Mouse (Mus musculus) forebrain, embryonic 13.5 days (tissue): Measurements from ENCODE around the gene Ptger1. TPM values are rescaled to one million over a fixed set of nuclear protein-coding genes. Genes with fewer than 3 reads are reported as not detected.

ENCODE experiments used
- ATAC-seq: fragments of 200-750 bp; cut with Nextera tagmentation; 2 replicates; pipeline ENCODE4 v1.8.0; 2017
- H3K27ac ChIP-seq: fragments of 300-500 bp; sonication (generic); 2 replicates; pipeline ENCODE4 v1.5.1; 2015; ENCODE audit warnings: inconsistent platforms, mild to moderate bottlenecking, moderate library complexity
- H3K27me3 ChIP-seq: fragments of 300-500 bp; sonication (generic); 2 replicates; pipeline ENCODE4 v1.6.1; 2015; ENCODE audit warnings: mild to moderate bottlenecking, inconsistent platforms
- H3K36me3 ChIP-seq: fragments of 300-500 bp; sonication (generic); 2 replicates; pipeline ENCODE4 v1.6.1; 2015; ENCODE audit warnings: mild to moderate bottlenecking, inconsistent platforms; ENCODE audit not compliant: poor library complexity, severe bottlenecking
- H3K4me1 ChIP-seq: fragments of 300-500 bp; sonication (generic); 2 replicates; pipeline ENCODE4 v1.6.1; 2015; ENCODE audit warnings: inconsistent platforms
- H3K4me2 ChIP-seq: fragments of 300-500 bp; sonication (generic); 2 replicates; pipeline ENCODE4 v1.6.1; 2015; ENCODE audit warnings: inconsistent platforms, mild to moderate bottlenecking, moderate library complexity
- H3K4me3 ChIP-seq: fragments of 300-500 bp; sonication (generic); 2 replicates; pipeline ENCODE4 v1.5.1; 2015; ENCODE audit warnings: mild to moderate bottlenecking, inconsistent platforms
- H3K9ac ChIP-seq: fragments of 300-500 bp; sonication (generic); 2 replicates; pipeline ENCODE4 v1.6.1; 2015; ENCODE audit warnings: mild to moderate bottlenecking, inconsistent platforms
- H3K9me3 ChIP-seq: fragments of 300-500 bp; sonication (generic); replicated peaks from 2 replicates; pipeline ENCODE4 v1.6.1; 2016; ENCODE audit warnings: inconsistent platforms
- WGBS: fragments of 180-500 bp; shearing (Covaris S2); methylation state at CpG from one replicate; pipeline ENCODE4 v1.1.7; 2015; 5-methylcytosine and 5-hydroxymethylcytosine counted together
- polyA plus RNA-seq: library from polyadenylated mRNA; unstranded; fragments of >200 nt; fragmentation: Nextera tagmentation; extraction: Ambion mirVana; gene quantifications from 2 replicates; pipeline ENCODE4 v1.2.1, GENCODE M21; 2015

Ptger1 gene
- 0.67 and 0.78 TPM in 2 replicates for polyA plus RNA-seq

DNA sequence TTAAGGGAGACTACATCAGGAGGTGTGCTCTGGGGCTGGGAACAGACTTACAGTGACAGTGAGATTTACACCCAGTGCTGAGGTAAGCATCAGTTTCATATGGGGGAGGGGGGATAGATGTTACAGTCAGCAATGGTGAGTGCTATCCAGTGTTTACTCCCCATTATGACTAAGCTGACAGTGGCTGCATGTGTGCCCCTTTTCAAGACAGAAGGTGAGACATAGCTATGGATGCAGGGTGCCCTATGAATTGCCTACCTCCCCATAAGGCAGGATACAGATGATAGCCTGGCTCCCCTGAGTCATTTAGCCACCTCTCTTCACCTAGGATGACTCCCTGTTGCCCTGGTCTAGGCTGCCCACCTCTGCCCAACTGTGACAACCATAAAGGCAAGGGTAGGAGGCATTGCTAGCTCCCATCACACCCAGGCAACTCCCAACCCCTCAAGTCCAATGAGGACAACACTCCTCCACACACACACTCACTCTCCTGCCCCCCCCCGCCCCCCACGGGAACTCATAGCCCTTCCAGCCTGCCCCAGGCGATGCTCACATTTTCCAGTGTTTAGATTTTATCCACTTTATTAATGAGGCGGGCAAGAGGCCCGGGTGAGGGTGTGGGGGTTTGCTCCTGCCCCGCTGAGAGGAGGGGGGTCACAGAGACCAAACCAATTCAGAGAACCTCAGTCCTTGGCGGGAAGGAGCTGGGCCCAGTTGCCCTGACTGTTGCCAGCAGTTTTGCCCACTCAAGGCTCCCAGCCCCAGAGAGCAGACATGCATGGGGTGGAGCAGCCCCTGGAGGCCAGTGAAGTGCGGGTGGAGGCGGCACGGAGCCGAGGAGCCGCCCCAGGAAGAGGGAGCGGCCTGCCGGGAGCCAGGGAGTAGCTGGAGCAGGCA, at the start of gene Ptger1:
Gene Ptger1 (plus strand): TSS at position 710 of the 897 bp plus-strand sequence.
- ATAC-seq = no peak
- WGBS = 37% methylated on average over 14 of the region's 14 CpGs
- H3K4me3 ChIP-seq = no peak within 1 kb of the TSS
- no peak within 1 kb of the TSS for H3K27ac ChIP-seq
- H3K4me2 ChIP-seq = no peak within 1 kb of the TSS
- no peaks in the 10 kb centered on the region for H3K9me3 ChIP-seq
- peaks cover 4% of the 10 kb centered on the region; the same call in 1 of the 2 replicates for H3K27me3 ChIP-seq
- peaks cover 33% of the 10 kb centered on the region for H3K36me3 ChIP-seq
- peak within 1 kb of the TSS; percentile 21; the same call in 1 of the 2 replicates for H3K9ac ChIP-seq
- H3K4me1 ChIP-seq = peaks cover 38% of the 10 kb centered on the region

- 87% methylated on average over 2 of the region's 2 CpGs for WGBS
- Histone ChIP-seq H3K4me2 (no peak overlapping the region), H3K27me3 (no peaks in the 10 kb centered on the region), H3K27ac (no peak overlapping the region), H3K4me3 (no peak overlapping the region), H3K36me3 (peaks cover 23% of the 10 kb centered on the region), H3K9me3 (no peaks in the 10 kb centered on the region), H3K9ac (no peak overlapping the region), H3K4me1 (no peaks in the 10 kb centered on the region)
- no peak for ATAC-seq
Measured at GRCm38 (mm10) chr8:83617111-83617510, 49.4 kb upstream of the Ptger1 start.

DNA sequence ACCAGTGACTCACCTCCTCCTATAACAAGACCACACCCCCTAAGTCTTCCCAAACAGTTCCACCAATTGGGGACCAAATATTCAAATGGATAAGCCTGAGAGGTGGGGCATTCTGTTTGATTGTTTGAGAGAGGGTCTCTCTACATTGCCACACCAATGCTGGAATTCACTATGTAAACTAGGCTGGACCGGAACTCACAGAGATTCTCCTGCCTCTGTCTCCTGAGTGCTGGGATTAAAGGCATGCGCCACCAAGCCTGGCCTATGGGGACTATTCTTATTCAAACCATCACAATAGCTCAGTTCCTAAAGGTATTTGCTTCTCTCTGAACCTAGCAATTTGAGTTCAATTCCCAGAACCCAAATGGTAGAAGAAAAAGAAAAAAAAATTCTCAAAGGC, 47.9 kb upstream of the Ptger1 start:
- peaks cover 9% of the 10 kb centered on the region for H3K36me3 ChIP-seq
- WGBS = 94% methylated on average over 2 of the region's 2 CpGs
- no peaks in the 10 kb centered on the region for H3K27me3 ChIP-seq
- H3K4me1 ChIP-seq = no peaks in the 10 kb centered on the region
- H3K9ac ChIP-seq = no peak overlapping the region
- no peak overlapping the region for H3K4me2 ChIP-seq
- no peak for ATAC-seq
- no peak overlapping the region for H3K27ac ChIP-seq
- H3K9me3 ChIP-seq = no peaks in the 10 kb centered on the region
- no peak overlapping the region for H3K4me3 ChIP-seq

- Histone ChIP-seq H3K36me3 (no peaks in the 10 kb centered on the region), H3K4me2 (no peak overlapping the region), H3K4me3 (no peak overlapping the region), H3K4me1 (no peaks in the 10 kb centered on the region), H3K27me3 (no peaks in the 10 kb centered on the region), H3K9ac (no peak overlapping the region), H3K27ac (no peak overlapping the region), H3K9me3 (no peaks in the 10 kb centered on the region)
- 92% methylated on average over 9 of the region's 9 CpGs for WGBS
- ATAC-seq = no peak
Measured at GRCm38 (mm10) chr8:83619568-83620285, 46.8 kb upstream of the Ptger1 start.

DNA sequence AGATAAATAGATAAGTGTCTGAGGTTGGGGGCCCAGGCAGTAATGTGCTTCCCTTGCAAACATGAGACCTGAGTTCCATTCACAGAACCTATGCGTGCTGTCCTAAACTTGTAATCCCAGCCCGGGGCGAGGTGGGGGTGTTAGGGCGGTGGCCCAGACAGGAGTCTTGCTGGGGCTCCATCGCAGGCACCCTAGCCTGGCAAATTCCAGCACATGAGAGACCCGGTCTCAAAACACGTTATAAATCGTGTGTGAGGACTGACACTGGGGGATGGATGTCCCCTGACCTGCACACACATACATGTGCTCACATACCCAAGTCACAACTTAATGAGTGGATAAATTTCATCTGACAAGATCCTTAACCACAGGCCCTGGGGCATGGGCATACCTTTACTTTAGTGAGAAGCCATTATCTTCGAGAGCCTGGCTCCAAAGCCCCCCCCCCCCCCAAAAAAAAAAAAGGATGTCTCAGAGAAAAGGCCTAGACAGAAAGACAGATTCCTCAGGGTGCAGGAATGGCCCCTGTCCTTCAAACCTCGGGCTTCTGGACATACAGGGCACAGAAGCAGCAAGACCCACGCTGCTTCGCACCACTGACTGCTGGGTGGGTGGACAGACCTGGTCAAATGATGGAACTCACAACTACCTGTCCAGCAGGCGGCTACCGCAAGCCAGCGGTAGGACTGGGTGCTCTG, 44.6 kb upstream of the Ptger1 start:
- Histone ChIP-seq H3K4me1 (no peaks in the 10 kb centered on the region), H3K9me3 (no peaks in the 10 kb centered on the region), H3K27ac (no peak overlapping the region), H3K27me3 (no peaks in the 10 kb centered on the region), H3K9ac (peak overlapping the region; percentile 63), H3K36me3 (no peaks in the 10 kb centered on the region), H3K4me2 (peak overlapping the region; percentile 71), H3K4me3 (peak overlapping the region; percentile 34)
- 56% methylated on average over 15 of the region's 15 CpGs for WGBS
- peak; percentile 49; the same call in 1 of the 2 replicates for ATAC-seq

DNA sequence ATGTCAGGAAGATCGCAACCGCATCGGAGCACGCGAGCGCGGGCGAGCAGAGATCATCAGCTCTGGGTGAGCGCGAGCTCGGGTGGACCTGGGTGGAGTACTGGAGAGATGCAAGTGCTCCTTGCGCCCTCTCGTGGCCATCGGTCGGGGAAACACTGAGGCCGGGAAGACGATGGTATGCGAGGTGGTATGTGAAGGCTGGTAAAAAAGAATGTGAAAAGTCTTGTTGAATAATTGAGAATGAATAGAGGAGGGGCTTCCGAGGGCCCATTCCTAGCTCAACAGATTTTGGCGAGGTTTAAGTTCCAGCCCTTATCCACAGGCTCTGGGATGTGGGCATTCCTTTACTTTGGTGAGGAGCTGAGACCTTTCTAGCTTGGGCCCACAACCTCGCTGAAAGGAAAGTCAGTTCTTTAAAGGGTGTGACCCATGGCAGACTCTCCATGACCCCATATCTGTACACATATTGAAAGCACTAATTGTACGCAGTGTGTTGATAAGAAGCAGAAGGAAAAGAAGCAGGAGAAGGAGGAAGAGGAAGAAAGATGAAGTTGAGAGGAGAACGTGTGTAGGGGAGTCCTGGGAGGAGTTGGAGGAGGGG, 44.0 kb upstream of the Ptger1 start:
- ATAC-seq = peak; percentile 95
- 10% methylated on average over 23 of the region's 23 CpGs for WGBS

GRCm38 (mm10) chr8:83623549-83623948, 42.9 kb upstream of the Ptger1 start:
- Histone ChIP-seq H3K9me3 (no peaks in the 10 kb centered on the region), H3K4me2 (no peak overlapping the region), H3K27ac (no peak overlapping the region), H3K27me3 (no peaks in the 10 kb centered on the region), H3K4me1 (no peaks in the 10 kb centered on the region), H3K9ac (no peak overlapping the region), H3K36me3 (no peaks in the 10 kb centered on the region), H3K4me3 (no peak overlapping the region)
- no peak for ATAC-seq
- WGBS = 91% methylated on average over 7 of the region's 7 CpGs

More for the DNA sequence above, 44.0 kb upstream of the Ptger1 start:
- Histone ChIP-seq H3K27ac (no peak overlapping the region), H3K4me2 (peak overlapping the region; percentile 71), H3K4me1 (no peaks in the 10 kb centered on the region), H3K36me3 (no peaks in the 10 kb centered on the region), H3K4me3 (peak overlapping the region; percentile 34), H3K9me3 (no peaks in the 10 kb centered on the region), H3K9ac (peak overlapping the region; percentile 63), H3K27me3 (no peaks in the 10 kb centered on the region)

DNA sequence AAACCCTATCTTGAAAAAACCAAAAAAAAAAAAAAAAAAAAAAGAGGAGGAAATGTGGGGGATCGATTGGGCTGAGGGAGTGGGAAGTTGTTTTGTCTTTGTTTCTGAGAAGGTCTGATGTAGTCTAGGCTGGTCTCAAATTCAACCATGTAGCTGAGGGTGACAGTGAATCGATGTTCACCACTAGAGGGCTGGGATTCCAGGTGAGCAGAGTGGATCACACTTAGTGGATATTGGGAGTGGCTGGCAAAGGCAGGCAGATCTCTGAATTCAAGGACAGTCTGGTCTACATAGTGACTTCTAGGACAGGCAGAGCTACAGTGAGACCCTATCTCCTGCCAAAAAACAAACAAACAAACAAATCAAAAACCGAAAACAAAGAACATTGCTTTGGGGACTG, 41.7 kb upstream of the Ptger1 start:
- ATAC-seq = no peak
- H3K9me3 ChIP-seq = no peaks in the 10 kb centered on the region
- H3K4me3 ChIP-seq = no peak overlapping the region
- no peak overlapping the region for H3K27ac ChIP-seq
- H3K4me1 ChIP-seq = no peaks in the 10 kb centered on the region
- H3K27me3 ChIP-seq = no peaks in the 10 kb centered on the region
- H3K36me3 ChIP-seq = no peaks in the 10 kb centered on the region
- no peak overlapping the region for H3K4me2 ChIP-seq
- H3K9ac ChIP-seq = no peak overlapping the region
- 50% methylated on average over 3 of the region's 3 CpGs for WGBS

DNA sequence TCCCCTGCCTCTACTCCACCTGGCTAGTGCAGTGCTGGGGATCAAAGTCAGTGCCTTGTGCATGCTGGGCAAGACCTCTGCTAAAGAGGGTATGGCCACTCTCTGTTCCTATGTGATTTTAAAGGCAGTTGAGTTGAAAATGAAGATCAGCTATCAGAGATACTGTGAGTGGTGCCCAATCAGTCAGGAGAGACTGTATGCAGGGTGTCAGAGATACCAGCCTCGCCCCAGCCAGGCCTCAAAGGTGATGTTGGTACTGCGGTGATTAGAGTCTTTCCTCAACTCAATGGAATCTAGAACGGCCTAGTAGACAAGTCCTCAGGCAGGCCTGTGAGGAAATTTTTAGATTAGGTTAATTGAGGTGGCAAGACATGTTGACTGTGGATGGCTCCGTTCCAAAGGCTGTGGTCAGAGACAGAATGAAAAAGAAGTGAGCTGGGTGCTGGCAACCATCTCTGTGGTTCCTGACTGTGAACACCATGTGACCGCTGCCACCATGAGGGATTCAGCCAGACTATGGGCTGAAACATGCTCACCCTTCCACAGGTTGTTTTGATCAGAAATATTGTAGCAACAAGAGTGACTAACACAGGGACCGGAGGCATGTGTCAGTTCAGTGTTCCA, 40.7 kb upstream of the Ptger1 start:
- Histone ChIP-seq H3K9ac (no peak overlapping the region), H3K27me3 (no peaks in the 10 kb centered on the region), H3K36me3 (no peaks in the 10 kb centered on the region), H3K4me1 (no peaks in the 10 kb centered on the region), H3K4me3 (no peak overlapping the region), H3K27ac (no peak overlapping the region), H3K9me3 (no peaks in the 10 kb centered on the region), H3K4me2 (no peak overlapping the region)
- ATAC-seq = no peak
- 88% methylated on average over 6 of the region's 6 CpGs for WGBS

DNA sequence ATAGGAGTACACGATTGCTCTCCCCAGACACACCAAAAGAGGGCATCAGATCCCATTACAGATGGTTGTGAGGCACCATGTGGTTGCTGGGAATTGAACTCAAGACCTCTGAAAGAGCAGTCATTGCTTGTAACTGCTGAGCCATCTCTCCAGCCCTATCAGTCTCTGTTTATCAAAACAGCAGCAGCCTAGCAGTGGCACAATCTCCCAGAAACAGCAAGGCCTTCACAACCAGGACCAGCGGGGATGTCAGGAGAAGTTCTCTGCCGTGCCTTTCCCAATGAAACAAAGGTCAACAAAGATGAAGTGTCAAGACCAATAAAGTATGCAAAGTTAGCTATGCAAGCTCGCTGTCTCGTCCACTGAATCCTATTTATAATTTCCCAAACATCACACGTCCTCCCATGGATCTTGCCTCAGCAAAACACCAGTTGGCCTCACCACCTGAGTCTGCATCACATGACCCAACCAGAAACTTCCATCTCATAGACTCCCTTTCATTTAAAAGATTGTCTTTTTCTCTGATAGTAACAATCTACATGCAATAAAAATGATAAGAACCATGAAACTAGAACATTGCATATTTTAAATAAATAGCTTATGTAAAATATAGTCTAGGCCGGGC, 34.3 kb upstream of the Ptger1 start:
- ATAC-seq = no peak
- Histone ChIP-seq H3K27ac (no peak overlapping the region), H3K36me3 (no peaks in the 10 kb centered on the region), H3K27me3 (no peaks in the 10 kb centered on the region), H3K9ac (no peak overlapping the region), H3K4me3 (no peak overlapping the region), H3K4me2 (no peak overlapping the region), H3K4me1 (no peaks in the 10 kb centered on the region), H3K9me3 (no peaks in the 10 kb centered on the region; the same call in 1 of the 2 replicates)
- 87% methylated on average over 7 of the region's 7 CpGs for WGBS

- Histone ChIP-seq H3K9me3 (no peaks in the 10 kb centered on the region; the same call in 1 of the 2 replicates), H3K27me3 (peaks cover 3% of the 10 kb centered on the region; the same call in 1 of the 2 replicates), H3K9ac (no peak overlapping the region), H3K4me2 (no peak overlapping the region), H3K27ac (no peak overlapping the region), H3K4me3 (no peak overlapping the region), H3K36me3 (no peaks in the 10 kb centered on the region), H3K4me1 (no peaks in the 10 kb centered on the region)
- WGBS = 71% methylated on average over 4 of the region's 4 CpGs
- no peak for ATAC-seq
Measured at GRCm38 (mm10) chr8:83638856-83639255, 27.6 kb upstream of the Ptger1 start.
